Mouse (Mus musculus): ENCODE measurements around the gene Nploc4. TPM values are rescaled to one million over a fixed set of nuclear protein-coding genes. Genes with fewer than 3 reads are reported as not detected.
A peak's percentile ranks its signal among the peaks of the same experiment; 100 is the strongest.

Gene Nploc4
- polyA plus RNA-seq, 1 experiment from 2014 or later, result 15.6 TPM

GRCm38 (mm10) chr11:120345067-120345681, 92.3 kb downstream of the Nploc4 start:
- no peak for ATAC-seq
- H3K27ac ChIP-seq (ENCODE audit: low read depth, low read length), result no peak overlapping the region
- peak overlapping the region; percentile 27; the same call in 1 of the 2 replicates for H3K4me3 ChIP-seq (ENCODE audit: low read depth, low read length)
- H3K9ac ChIP-seq (ENCODE audit: low read depth, low read length), result peak overlapping the region; percentile 37; the same call in 1 of the 2 replicates
- H3K27me3 ChIP-seq (replicated peaks; ENCODE audit: control insufficient read depth, insufficient read depth, low read length), result no peaks in the 10 kb centered on the region
- 13% methylated on average over 1 of the region's 1 CpGs for WGBS
- H3K9me3 ChIP-seq (ENCODE audit: control insufficient read depth), result no peaks in the 10 kb centered on the region
- peak overlapping the region; percentile 48 for H3K4me2 ChIP-seq (replicated peaks; ENCODE audit: low read depth)
- peaks cover 14% of the 10 kb centered on the region for H3K36me3 ChIP-seq (ENCODE audit: control insufficient read depth, insufficient read depth)
- H3K4me1 ChIP-seq (replicated peaks; ENCODE audit: control insufficient read depth, insufficient read depth, low read length), result no peaks in the 10 kb centered on the region
- no peak for TF ChIP-seq CTCF (IDR thresholded peaks at IDR 0.05; ENCODE audit: low read depth)

- no peak for ATAC-seq
- Histone ChIP-seq H3K4me1 (replicated peaks; ENCODE audit: control insufficient read depth, insufficient read depth, low read length) (no peaks in the 10 kb centered on the region), H3K27me3 (replicated peaks; ENCODE audit: control insufficient read depth, insufficient read depth, low read length) (no peaks in the 10 kb centered on the region), H3K36me3 (ENCODE audit: control insufficient read depth, insufficient read depth) (peaks cover 14% of the 10 kb centered on the region), H3K9ac (ENCODE audit: low read depth, low read length) (no peak overlapping the region), H3K4me3 (ENCODE audit: low read depth, low read length) (no peak overlapping the region), H3K4me2 (replicated peaks; ENCODE audit: low read depth) (peak overlapping the region; percentile 48; the same call in 1 of the 2 replicates), H3K9me3 (ENCODE audit: control insufficient read depth) (no peaks in the 10 kb centered on the region), H3K27ac (ENCODE audit: low read depth, low read length) (peak overlapping the region; percentile 24)
- TF ChIP-seq CTCF (IDR thresholded peaks at IDR 0.05; ENCODE audit: low read depth), result no peak
- 45% methylated on average over 5 of the region's 5 CpGs for WGBS
Observed at GRCm38 (mm10) chr11:120344310-120344920, 93.1 kb downstream of the Nploc4 start.

- Histone ChIP-seq H3K9me3 (ENCODE audit: control insufficient read depth) (no peaks in the 10 kb centered on the region), H3K36me3 (ENCODE audit: control insufficient read depth, insufficient read depth) (peaks cover 14% of the 10 kb centered on the region), H3K4me1 (replicated peaks; ENCODE audit: control insufficient read depth, insufficient read depth, low read length) (no peaks in the 10 kb centered on the region), H3K27me3 (replicated peaks; ENCODE audit: control insufficient read depth, insufficient read depth, low read length) (no peaks in the 10 kb centered on the region), H3K27ac (ENCODE audit: low read depth, low read length) (peak overlapping the region; percentile 24), H3K4me3 (ENCODE audit: low read depth, low read length) (no peak overlapping the region), H3K4me2 (replicated peaks; ENCODE audit: low read depth) (no peak overlapping the region), H3K9ac (ENCODE audit: low read depth, low read length) (no peak overlapping the region)
- TF ChIP-seq CTCF (IDR thresholded peaks at IDR 0.05; ENCODE audit: low read depth), result no peak
- 41% methylated on average over 5 of the region's 5 CpGs for WGBS
- ATAC-seq, result no peak
Observed at GRCm38 (mm10) chr11:120343519-120344309, 93.8 kb downstream of the Nploc4 start.

DNA sequence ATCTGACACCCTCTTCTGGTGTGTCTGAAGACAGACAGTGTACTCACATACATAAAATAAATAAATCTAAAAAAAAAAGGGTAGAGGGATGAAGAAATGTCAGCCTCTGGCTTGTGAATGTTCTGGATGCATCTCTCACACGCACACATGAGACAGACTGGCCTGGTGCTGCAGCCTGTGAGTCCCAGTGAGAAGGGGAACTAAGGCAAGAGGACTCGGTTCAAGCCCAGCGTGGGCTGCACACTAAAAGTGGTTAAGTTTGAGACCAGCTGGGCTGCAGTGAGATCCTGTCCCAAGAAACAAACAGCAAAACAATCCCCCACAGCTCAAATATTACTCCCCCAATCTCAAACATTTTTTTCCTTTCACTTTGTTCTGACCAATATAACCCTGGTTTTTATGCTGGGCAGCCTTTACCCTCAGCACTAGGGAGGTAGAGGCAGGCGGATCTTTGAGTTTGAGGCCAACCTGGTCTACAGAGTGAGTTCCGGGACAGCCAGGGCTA, 94.8 kb downstream of the Nploc4 start:
- Histone ChIP-seq H3K4me1 (replicated peaks; ENCODE audit: control insufficient read depth, insufficient read depth, low read length) (no peaks in the 10 kb centered on the region), H3K4me2 (replicated peaks; ENCODE audit: low read depth) (no peak overlapping the region), H3K9ac (ENCODE audit: low read depth, low read length) (no peak overlapping the region), H3K27ac (ENCODE audit: low read depth, low read length) (no peak overlapping the region), H3K36me3 (ENCODE audit: control insufficient read depth, insufficient read depth) (peaks cover 14% of the 10 kb centered on the region), H3K4me3 (ENCODE audit: low read depth, low read length) (no peak overlapping the region), H3K9me3 (ENCODE audit: control insufficient read depth) (no peaks in the 10 kb centered on the region), H3K27me3 (replicated peaks; ENCODE audit: control insufficient read depth, insufficient read depth, low read length) (no peaks in the 10 kb centered on the region)
- ATAC-seq, result no peak
- WGBS, result 89% methylated on average over 5 of the region's 5 CpGs
- TF ChIP-seq CTCF (IDR thresholded peaks at IDR 0.05; ENCODE audit: low read depth), result no peak

DNA sequence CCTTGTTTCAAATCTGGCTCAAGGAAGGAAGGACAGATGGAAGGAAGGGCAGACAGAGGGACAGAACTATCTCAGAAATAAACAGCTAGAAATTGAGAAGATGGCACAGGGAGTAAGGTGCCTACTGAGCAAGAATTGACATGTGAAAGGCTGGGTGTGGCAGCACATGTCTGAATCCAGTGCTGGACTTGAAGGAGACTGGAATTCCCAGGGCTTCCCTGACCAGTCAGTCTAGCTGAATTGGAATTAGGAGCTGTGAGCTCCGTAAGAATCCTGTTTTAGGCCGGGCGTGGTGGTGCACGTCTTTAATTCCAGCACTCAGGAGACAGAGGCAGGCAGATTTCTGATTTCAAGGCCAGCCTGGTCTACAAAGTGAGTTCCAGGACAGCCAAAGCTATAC, 95.8 kb downstream of the Nploc4 start:
- Histone ChIP-seq H3K4me3 (ENCODE audit: low read depth, low read length) (no peak overlapping the region), H3K4me1 (replicated peaks; ENCODE audit: control insufficient read depth, insufficient read depth, low read length) (no peaks in the 10 kb centered on the region), H3K4me2 (replicated peaks; ENCODE audit: low read depth) (no peak overlapping the region), H3K9ac (ENCODE audit: low read depth, low read length) (no peak overlapping the region), H3K36me3 (ENCODE audit: control insufficient read depth, insufficient read depth) (peaks cover 12% of the 10 kb centered on the region), H3K27ac (ENCODE audit: low read depth, low read length) (no peak overlapping the region), H3K27me3 (replicated peaks; ENCODE audit: control insufficient read depth, insufficient read depth, low read length) (no peaks in the 10 kb centered on the region), H3K9me3 (ENCODE audit: control insufficient read depth) (no peaks in the 10 kb centered on the region)
- WGBS, result 96% methylated on average over 4 of the region's 4 CpGs
- TF ChIP-seq CTCF (IDR thresholded peaks at IDR 0.05; ENCODE audit: low read depth), result no peak
- no peak for ATAC-seq

DNA sequence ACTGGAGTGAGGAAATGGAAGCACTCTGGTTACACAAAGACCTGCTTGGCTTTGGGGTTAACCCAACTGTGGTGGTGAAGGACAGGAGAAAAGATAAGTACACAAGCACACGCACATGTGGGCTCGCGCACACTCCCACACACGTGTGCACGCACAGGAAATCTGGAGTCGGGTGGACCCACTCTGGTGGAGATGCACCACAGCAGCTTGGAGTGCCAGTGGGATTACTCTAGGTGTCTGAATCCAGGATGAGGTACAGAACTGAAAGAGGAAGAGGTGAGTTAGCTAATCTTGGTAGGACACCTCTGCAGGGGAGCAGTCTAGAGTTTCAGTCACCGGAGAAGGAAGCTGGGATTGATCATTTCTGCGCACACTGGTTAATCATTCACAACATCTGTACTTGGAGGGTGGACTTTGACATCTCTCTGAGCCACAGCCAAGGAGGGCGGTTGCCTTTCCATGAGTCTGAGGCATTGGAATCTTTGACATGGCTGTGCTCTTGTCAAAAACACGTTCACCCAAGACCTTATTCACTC, 97.5 kb downstream of the Nploc4 start:
- peak; percentile 86 for ATAC-seq
- peak overlapping the region; percentile 85 for H3K27ac ChIP-seq (ENCODE audit: low read depth, low read length)
- peaks cover 4% of the 10 kb centered on the region for H3K36me3 ChIP-seq (ENCODE audit: control insufficient read depth, insufficient read depth)
- TF ChIP-seq CTCF (IDR thresholded peaks at IDR 0.05; ENCODE audit: low read depth), result no peak
- H3K9ac ChIP-seq (ENCODE audit: low read depth, low read length), result no peak overlapping the region
- WGBS, result 40% methylated on average over 10 of the region's 10 CpGs
- H3K4me2 ChIP-seq (replicated peaks; ENCODE audit: low read depth), result peak overlapping the region; percentile 52
- H3K4me1 ChIP-seq (replicated peaks; ENCODE audit: control insufficient read depth, insufficient read depth, low read length), result no peaks in the 10 kb centered on the region
- H3K9me3 ChIP-seq (ENCODE audit: control insufficient read depth), result no peaks in the 10 kb centered on the region
- peak overlapping the region; percentile 17; the same call in 1 of the 2 replicates for H3K4me3 ChIP-seq (ENCODE audit: low read depth, low read length)
- no peaks in the 10 kb centered on the region for H3K27me3 ChIP-seq (replicated peaks; ENCODE audit: control insufficient read depth, insufficient read depth, low read length)

Measured in intestine, postnatal 0 days (tissue).